Mouse (Mus musculus) cerebellum, adult 2 months (tissue): Measurements from ENCODE around the gene Ddx39.

ENCODE experiments used
- CTCF ChIP-seq: fragments of 200-500 bp; IDR thresholded peaks from 2 replicates; pipeline ENCODE4 v1.5.1; 2011; ENCODE audit warnings: low read depth, mild to moderate bottlenecking, control low read depth, low read length, moderate library complexity, borderline replicate concordance; ENCODE audit not compliant: insufficient read depth
- POLR2A ChIP-seq: fragments of 200-500 bp; IDR thresholded peaks from 2 replicates; pipeline ENCODE4 v1.6.1; 2011; ENCODE audit warnings: low read length, control low read depth, borderline replicate concordance; ENCODE audit not compliant: insufficient read depth

- no peak for TF ChIP-seq POLR2A
- no peak for TF ChIP-seq CTCF
Measured at GRCm38 (mm10) chr8:83716563-83716962, 1.6 kb downstream of the Ddx39 start.
